Mouse (Mus musculus) C3H10T1/2 (cell line): Measurements from ENCODE around the gene Prkar1b. TPM values are rescaled to one million over a fixed set of nuclear protein-coding genes. Genes with fewer than 3 reads are reported as not detected.

Experiments
- polyA plus RNA-seq, 2 experiments: library from polyadenylated mRNA; unstranded; fragments of >200 nt; fragmentation: generic; extraction: Trizol; gene quantifications; one replicate each; pipeline ENCODE4 v1.2.1; 2012; ENCODE audit warnings: missing spikeins in 2 of 2

Prkar1b gene
- polyA plus RNA-seq: under 1 TPM; 0.11 to 0.61 TPM

DNA sequence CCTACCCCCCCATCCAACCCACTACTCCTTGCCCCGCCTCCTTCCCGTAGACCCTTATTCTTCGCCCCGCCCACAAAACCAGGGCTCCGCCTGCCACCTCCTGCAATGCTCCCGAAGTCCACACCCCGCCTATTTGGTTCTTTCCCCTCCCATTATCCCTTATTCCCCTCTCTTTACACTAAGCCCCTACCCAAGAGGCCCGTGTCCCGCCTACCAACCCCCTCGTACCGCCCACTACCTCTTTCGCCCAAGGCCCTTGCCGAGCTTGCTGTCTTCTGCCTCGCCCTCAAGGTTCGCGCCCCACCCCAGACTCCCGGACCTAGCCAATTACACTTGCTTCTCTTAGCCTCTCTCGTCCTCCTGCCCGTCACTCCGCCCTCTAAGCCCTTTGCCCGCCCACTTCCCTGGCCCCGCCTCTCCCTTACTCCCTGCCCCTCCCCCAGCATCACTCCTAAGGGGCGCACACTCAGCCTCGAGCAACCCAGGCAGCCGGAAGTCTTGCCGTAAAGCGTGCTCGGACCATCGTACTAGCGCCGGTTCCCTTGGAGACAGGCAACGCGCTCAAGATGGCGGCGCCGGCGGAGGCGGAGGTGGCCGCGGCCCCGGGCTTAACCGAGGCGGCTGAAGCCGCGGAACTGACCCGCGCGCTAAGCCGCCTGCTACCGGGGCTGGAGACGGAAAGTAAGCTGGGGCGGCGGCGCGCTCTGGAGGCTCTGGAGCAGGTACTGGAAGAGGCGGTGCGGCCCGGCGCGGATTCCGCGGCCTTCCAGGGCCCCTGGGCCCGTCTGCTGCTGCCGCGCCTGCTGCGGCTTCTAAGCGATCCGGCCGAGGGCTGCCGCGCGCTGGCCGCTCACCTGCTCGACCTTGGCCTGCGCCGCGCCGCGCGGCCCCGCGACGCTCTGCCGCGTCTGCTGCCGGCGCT lies at the start of gene Prkar1b, which contains the start of gene Dnaaf5:
Prkar1b (minus strand) TSS at position 321 of the 922 bp plus-strand sequence.
Dnaaf5 (plus strand) TSS at position 543 of the 922 bp plus-strand sequence.

DNA sequence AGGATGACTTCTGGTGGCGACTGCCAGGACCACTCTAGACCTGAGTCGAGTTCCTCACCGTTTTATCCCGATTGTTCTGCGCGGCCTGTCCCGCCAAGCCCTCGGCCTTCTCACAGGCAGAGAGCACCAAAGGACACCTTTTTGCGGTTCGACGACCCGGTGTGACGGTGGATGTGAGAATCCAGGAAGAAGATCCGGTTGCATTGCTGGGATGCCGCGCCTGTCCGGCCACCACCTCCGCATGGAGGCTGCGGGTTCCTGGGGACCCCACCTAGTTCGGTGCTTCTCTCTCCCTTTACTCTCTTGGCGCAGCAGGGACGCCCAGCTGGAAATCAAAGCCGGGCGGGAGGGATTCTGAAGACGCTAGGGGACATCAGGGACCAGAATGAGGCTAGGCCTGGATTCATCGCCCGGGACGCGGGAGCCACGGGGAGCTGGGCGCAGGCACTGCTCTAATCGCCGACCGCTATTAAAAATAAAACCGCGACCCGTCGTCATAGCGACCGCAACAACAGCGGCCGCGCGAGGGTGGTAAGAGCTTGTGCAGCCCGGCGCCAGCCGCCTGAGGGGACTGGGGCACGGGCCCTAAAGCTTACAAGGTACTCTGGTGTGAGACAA lies 152.5 kb downstream of the Prkar1b start, which contains the start of gene Pdgfa:
Pdgfa (minus strand) TSS at position 200 of the 618 bp plus-strand sequence.

Other genes with a start within 250 kb of the Prkar1b start
- gene Pdgfa, start 152.6 kb downstream of the Prkar1b start, polyA plus RNA-seq: 10 to 100 TPM; 21.9 to 25.9 TPM
- 1 to 10 TPM; 4.3 to 8.9 TPM for gene Dnaaf5, start 222 bp upstream of the Prkar1b start, polyA plus RNA-seq
- gene Sun1, start 50.6 kb upstream of the Prkar1b start, polyA plus RNA-seq: 10 to 100 TPM in 1 of 2 experiments, 1 to 10 TPM in 1; 4.6 to 37.3 TPM
- gene Get4, start 102.3 kb upstream of the Prkar1b start, polyA plus RNA-seq: 100 to 1,000 TPM in 1 of 2 experiments, 10 to 100 TPM in 1; 90.3 to 169 TPM
- gene Adap1, start 175.6 kb upstream of the Prkar1b start, polyA plus RNA-seq: under 1 TPM; 0.08 to 0.38 TPM
- 10 to 100 TPM; 64.7 to 77.4 TPM for gene Cox19, start 201.4 kb upstream of the Prkar1b start, polyA plus RNA-seq
- not detected for gene Cyp2w1, start 202.6 kb upstream of the Prkar1b start, polyA plus RNA-seq
- gene Gpr146, start 227.7 kb upstream of the Prkar1b start, polyA plus RNA-seq: 1 to 10 TPM in 1 of 2 experiments, under 1 TPM in 1; 0.81 to 5.5 TPM